Mouse (Mus musculus) kidney, postnatal 0 days (tissue): ENCODE data around the gene Sympk. TPM values are rescaled to one million over a fixed set of nuclear protein-coding genes. Genes with fewer than 3 reads are reported as not detected.
A peak's percentile ranks its signal among the peaks of the same experiment; 100 is the strongest.

Source experiments
- ATAC-seq: fragments of 200-750 bp; cut with Nextera tagmentation; replicated peaks from 2 replicates; pipeline ENCODE4 v1.8.0; 2017; ENCODE audit warnings: low read depth, moderate number of reproducible peaks, moderate TSS enrichment, moderate library complexity; ENCODE audit not compliant: low FRiP score
- DNase-seq: peaks from one replicate; pipeline ENCODE4 v3.0.0-alpha.2; 2016; ENCODE audit warnings: low spot score
- H3K27ac ChIP-seq: fragments of 300-500 bp; sonication (generic); 2 replicates; pipeline ENCODE4 v1.5.1; 2014; ENCODE audit warnings: mild to moderate bottlenecking
- H3K27me3 ChIP-seq: fragments of 300-500 bp; sonication (generic); 2 replicates; pipeline ENCODE4 v1.6.1; 2014; ENCODE audit warnings: low read length, mixed read lengths; ENCODE audit not compliant: insufficient read depth
- H3K36me3 ChIP-seq: fragments of 300-500 bp; sonication (generic); 2 replicates; pipeline ENCODE4 v1.6.1; 2014; ENCODE audit warnings: low read length, mixed read lengths; ENCODE audit not compliant: insufficient read depth
- H3K4me1 ChIP-seq: fragments of 300-500 bp; sonication (generic); replicated peaks from 2 replicates; pipeline ENCODE4 v1.6.1; 2014; ENCODE audit warnings: antibody characterized with exemption, low read length, mixed read lengths; ENCODE audit not compliant: insufficient read depth
- H3K4me2 ChIP-seq: fragments of 300-500 bp; sonication (generic); 2 replicates; pipeline ENCODE4 v1.6.1; 2014; ENCODE audit warnings: mild to moderate bottlenecking, low read length, moderate library complexity, mixed read lengths
- H3K4me3 ChIP-seq: fragments of 300-500 bp; sonication (generic); replicated peaks from 2 replicates; pipeline ENCODE4 v1.5.1; 2014; ENCODE audit warnings: low read depth, low read length
- H3K9ac ChIP-seq: fragments of 300-500 bp; sonication (generic); 2 replicates; pipeline ENCODE4 v1.6.1; 2014; ENCODE audit warnings: low read depth, low read length
- H3K9me3 ChIP-seq: fragments of 300-500 bp; sonication (generic); replicated peaks from 2 replicates; pipeline ENCODE4 v1.6.1; 2016; ENCODE audit warnings: low read length, inconsistent platforms, mixed read lengths
- CTCF ChIP-seq: IDR thresholded peaks from 2 replicates; pipeline ENCODE4 v1.5.1; 2016; ENCODE audit warnings: antibody characterized with exemption, low read depth, mild to moderate bottlenecking, moderate library complexity
- WGBS: fragments of 180-500 bp; shearing (Covaris S2); extraction: QIAGEN DNeasy Blood & Tissue Kit; methylation state at CpG from one replicate; pipeline ENCODE4 v1.1.7; 2014; 5-methylcytosine and 5-hydroxymethylcytosine counted together
- polyA plus RNA-seq: library from polyadenylated mRNA; unstranded; fragments of >200 nt; fragmentation: Nextera tagmentation; extraction: Ambion mirVana; gene quantifications from 2 replicates; pipeline ENCODE4 v1.2.1, GENCODE M21; 2015

Sympk gene
- polyA plus RNA-seq, 1 experiment from 2014 or later = 16.6 TPM

GRCm38 (mm10) chr7:19083096-19083495 lies 58.9 kb downstream of the Sympk start:
- ATAC-seq = no peak
- TF ChIP-seq CTCF = no peak
- H3K36me3 ChIP-seq = peaks cover 32% of the 10 kb centered on the region
- H3K27ac ChIP-seq = peak overlapping the region; percentile 57
- peaks cover 42% of the 10 kb centered on the region for H3K4me1 ChIP-seq
- 35% methylated on average over 6 of the region's 6 CpGs for WGBS
- H3K4me3 ChIP-seq = no peak overlapping the region
- no peaks in the 10 kb centered on the region for H3K9me3 ChIP-seq
- 0 out of 2 replicates have a peak overlapping the region, but pooled peaks have one; percentile 31 for H3K9ac ChIP-seq
- H3K27me3 ChIP-seq = no peaks in the 10 kb centered on the region
- peak overlapping the region; percentile 51; the same call in 1 of the 2 replicates for H3K4me2 ChIP-seq
- DNase-seq = no peak

GRCm38 (mm10) chr7:19083701-19084100 lies 59.5 kb downstream of the Sympk start, which contains the start of gene Dmpk:
Gene Dmpk, plus strand, starts transcription at chr7:19083849.
- Histone ChIP-seq H3K9ac (0 out of 2 replicates have a peak within 1 kb of the TSS, but pooled peaks have one; percentile 31), H3K9me3 (no peaks in the 10 kb centered on the region), H3K27ac (peak within 1 kb of the TSS; percentile 57), H3K27me3 (no peaks in the 10 kb centered on the region), H3K4me3 (peak within 1 kb of the TSS; percentile 30; the same call in 1 of the 2 replicates), H3K4me2 (peak within 1 kb of the TSS; percentile 51), H3K36me3 (peaks cover 33% of the 10 kb centered on the region), H3K4me1 (peaks cover 42% of the 10 kb centered on the region)
- peak; percentile 61 for DNase-seq
- 23% methylated on average over 10 of the region's 10 CpGs for WGBS
- TF ChIP-seq CTCF = no peak
- no peak; the same call in 1 of the 2 replicates for ATAC-seq

- H3K4me2 ChIP-seq = peak overlapping the region; percentile 51
- ATAC-seq (no peak), DNase-seq (no peak)
- WGBS = 55% methylated on average over 6 of the region's 6 CpGs
- no peaks in the 10 kb centered on the region for H3K9me3 ChIP-seq
- H3K27ac ChIP-seq = no peak overlapping the region
- no peak for TF ChIP-seq CTCF
- H3K9ac ChIP-seq = 0 out of 2 replicates have a peak overlapping the region, but pooled peaks have one; percentile 23
- peaks cover 42% of the 10 kb centered on the region for H3K4me1 ChIP-seq
- H3K4me3 ChIP-seq = peak overlapping the region; percentile 30; the same call in 1 of the 2 replicates
- H3K27me3 ChIP-seq = no peaks in the 10 kb centered on the region
- peaks cover 33% of the 10 kb centered on the region for H3K36me3 ChIP-seq
Observed at GRCm38 (mm10) chr7:19084277-19084771, 60.1 kb downstream of the Sympk start.

- no peaks in the 10 kb centered on the region for H3K9me3 ChIP-seq
- ATAC-seq (no peak), DNase-seq (no peak)
- WGBS = 24% methylated on average over 9 of the region's 9 CpGs
- H3K4me2 ChIP-seq = peak overlapping the region; percentile 51
- no peak overlapping the region for H3K27ac ChIP-seq
- H3K36me3 ChIP-seq = peaks cover 28% of the 10 kb centered on the region
- TF ChIP-seq CTCF = no peak
- no peaks in the 10 kb centered on the region for H3K27me3 ChIP-seq
- peaks cover 42% of the 10 kb centered on the region for H3K4me1 ChIP-seq
- 0 out of 2 replicates have a peak overlapping the region, but pooled peaks have one; percentile 23 for H3K9ac ChIP-seq
- H3K4me3 ChIP-seq = 0 out of 2 replicates have a peak overlapping the region, but pooled peaks have one; percentile 2
Observed at GRCm38 (mm10) chr7:19084921-19085473, 60.8 kb downstream of the Sympk start.

GRCm38 (mm10) chr7:19085495-19085894 lies 61.3 kb downstream of the Sympk start:
- no peak for TF ChIP-seq CTCF
- no peak overlapping the region for H3K9ac ChIP-seq
- H3K4me1 ChIP-seq = peaks cover 42% of the 10 kb centered on the region
- H3K27ac ChIP-seq = no peak overlapping the region
- H3K9me3 ChIP-seq = no peaks in the 10 kb centered on the region
- no peak overlapping the region for H3K4me3 ChIP-seq
- ATAC-seq = no peak
- H3K36me3 ChIP-seq = peaks cover 24% of the 10 kb centered on the region
- no peak for DNase-seq
- H3K27me3 ChIP-seq = no peaks in the 10 kb centered on the region
- H3K4me2 ChIP-seq = peak overlapping the region; percentile 51
- 8% methylated on average over 6 of the region's 6 CpGs for WGBS

- ATAC-seq = 0 out of 2 replicates have a peak, but pooled peaks have one; percentile 24
- Histone ChIP-seq H3K4me1 (peaks cover 42% of the 10 kb centered on the region), H3K4me2 (peak overlapping the region; percentile 51), H3K27me3 (no peaks in the 10 kb centered on the region), H3K9me3 (no peaks in the 10 kb centered on the region), H3K27ac (no peak overlapping the region), H3K36me3 (peaks cover 22% of the 10 kb centered on the region), H3K9ac (no peak overlapping the region), H3K4me3 (no peak overlapping the region)
- 11% methylated on average over 14 of the region's 14 CpGs for WGBS
- peak; percentile 81 for DNase-seq
- no peak for TF ChIP-seq CTCF
Observed at GRCm38 (mm10) chr7:19086042-19086441, 61.9 kb downstream of the Sympk start.
